Comparison of ENCODE assay signal across 7 mouse cellular contexts in genomic region chr5:36575227-36575626, GRCm38 (mm10). TPM values are rescaled to one million over a fixed set of nuclear protein-coding genes. Genes with fewer than 3 reads are reported as not detected.
DNase-seq lines count a peak whose midpoint lies in the region.

No protein-coding gene starts in this region.

- peak; percentile 53 to 60 for DNase-seq in right cerebral cortex, postnatal 10 days (ENCODE audit: low spot score in 2 of 2)
- DNase-seq in right cerebral cortex, postnatal 25 days: no peak
- peak; percentile 80 for DNase-seq in heart, adult 8-10 months (ENCODE audit: low spot score)
- DNase-seq in kidney, postnatal 14 days: peak; percentile 90
- DNase-seq in frontal cortex, postnatal 25 days (ENCODE audit: low spot score in 2 of 2): no peak
- no peak for DNase-seq in cerebellum, adult 9-11 months
- DNase-seq in retina, embryonic 14.5 days (ENCODE audit: low spot score): no peak

RNA-seq across cellular contexts. Expression of gene Tbc1d14, which starts 17.8 kb away (rescaled TPM):
- total RNA-seq in heart, adult 8-10 months (2022): 10 to 100 TPM; 12.8 to 16.3 (median 13.8) TPM

Comparison
In these comparisons a context has a peak if more than half of its experiments do, and no peak if none do; other contexts are left out.
1. DNase-seq: peak in right cerebral cortex, postnatal 10 days (2 of 2), heart, adult 8-10 months (single experiment) and kidney, postnatal 14 days (single experiment); none in right cerebral cortex, postnatal 25 days (single experiment), frontal cortex, postnatal 25 days (0 of 2), cerebellum, adult 9-11 months (single experiment) and retina, embryonic 14.5 days (single experiment).